Mouse (Mus musculus): ENCODE measurements around the gene Porcn. TPM values are rescaled to one million over a fixed set of nuclear protein-coding genes. Genes with fewer than 3 reads are reported as not detected.

The Porcn gene
- total and polyA plus RNA-seq, 3 experiments: 0.64 TPM; not detected in 2

GRCm38 (mm10) chrX:8217383-8217782 lies 11.1 kb upstream of the Porcn start:
- Histone ChIP-seq H3K9ac (ENCODE audit: insufficient read depth, low read depth) (no peak overlapping the region), H3K27me3 (replicated peaks) (no peaks in the 10 kb centered on the region), H3K9me3 (replicated peaks; ENCODE audit: low read length) (no peaks in the 10 kb centered on the region), H3K4me3 (replicated peaks in 1 of 3; ENCODE audit: low read depth in 2 of 3, low read length in 2 of 3, poor library complexity in 1 of 3) (no peak overlapping the region), H3K36me3 (replicated peaks in 1 of 2; ENCODE audit: control insufficient read depth in 1 of 2, insufficient read depth in 1 of 2, low read length in 1 of 2) (no peaks in the 10 kb centered on the region), H3K79me2 (replicated peaks; ENCODE audit: control insufficient read depth, extremely low read depth, insufficient read depth, poor library complexity, severe bottlenecking) (no peaks in the 10 kb centered on the region), H3K27ac (ENCODE audit: insufficient read depth, low read depth) (no peak overlapping the region), H3K4me2 (ENCODE audit: insufficient read depth, low read depth, poor library complexity, severe bottlenecking) (no peak overlapping the region), H3K4me1 (ENCODE audit: control insufficient read depth in 1 of 2, insufficient read depth in 2 of 2) (peaks cover 0 to 10% of the 10 kb centered on the region in 2 experiments; a peak in 3 of 4 replicates)
- no peak for DNase-seq (ENCODE audit: extremely low read depth)
- in situ Hi-C loops (cut with MboI; ENCODE audit: low pct_ligation_motif_present, low pct_unique_long_range_greater_than_20kb, low sequenced_read_pairs) (no loop called here), dilution Hi-C loops (cut with MboI; ENCODE audit: extremely low pct_ligation_motif_present, extremely low pct_unique_long_range_greater_than_20kb, low sequenced_read_pairs) (no loop called here)
- no peak for TF ChIP-seq EP300 (IDR thresholded peaks at IDR 0.05; ENCODE audit: low read length)
- TF ChIP-seq USF2 (conservative IDR thresholded peaks at IDR 0.05; ENCODE audit: low read depth, low read length): no peak
- TF ChIP-seq RCOR1 (conservative IDR thresholded peaks at IDR 0.05; ENCODE audit: low read depth, low read length): no peak

GRCm38 (mm10) chrX:8211490-8212207 lies 5.3 kb upstream of the Porcn start:
- Histone ChIP-seq H3K27me3 (replicated peaks) (peaks cover 7% of the 10 kb centered on the region), H3K27ac (ENCODE audit: insufficient read depth, low read depth) (no peak overlapping the region), H3K36me3 (replicated peaks in 1 of 2; ENCODE audit: control insufficient read depth in 1 of 2, insufficient read depth in 1 of 2, low read length in 1 of 2) (no peaks in the 10 kb centered on the region), H3K79me2 (replicated peaks; ENCODE audit: control insufficient read depth, extremely low read depth, insufficient read depth, poor library complexity, severe bottlenecking) (no peaks in the 10 kb centered on the region), H3K4me3 (replicated peaks in 1 of 3; ENCODE audit: low read depth in 2 of 3, low read length in 2 of 3, poor library complexity in 1 of 3) (no peak overlapping the region), H3K9me3 (replicated peaks; ENCODE audit: low read length) (no peaks in the 10 kb centered on the region), H3K4me2 (ENCODE audit: insufficient read depth, low read depth, poor library complexity, severe bottlenecking) (no peak overlapping the region), H3K9ac (ENCODE audit: insufficient read depth, low read depth) (no peak overlapping the region), H3K4me1 (ENCODE audit: control insufficient read depth in 1 of 2, insufficient read depth in 2 of 2) (no peaks in the 10 kb centered on the region)
- TF ChIP-seq ZMIZ1 (IDR thresholded peaks at IDR 0.05; ENCODE audit: low read depth, low read length): no peak
- no peak for TF ChIP-seq POLR2AphosphoS2 (IDR thresholded peaks at IDR 0.05; ENCODE audit: low read depth, low read length)
- TF ChIP-seq E2F4 (IDR thresholded peaks at IDR 0.05; ENCODE audit: insufficient replicate concordance, low read depth, low read length): no peak
- no peak for TF ChIP-seq ELF1 (IDR thresholded peaks at IDR 0.05; ENCODE audit: low read depth, low read length)
- no peak for TF ChIP-seq POLR2A (IDR thresholded peaks at IDR 0.05; ENCODE audit: low read depth, low read length)
- no peak for TF ChIP-seq MYC (IDR thresholded peaks at IDR 0.05; ENCODE audit: low read depth, low read length)
- no peak for TF ChIP-seq BHLHE40 (IDR thresholded peaks at IDR 0.05; ENCODE audit: low read depth, low read length)
- TF ChIP-seq PAX5 (IDR thresholded peaks at IDR 0.05; ENCODE audit: low read length): no peak
- no peak for TF ChIP-seq USF2 (conservative IDR thresholded peaks at IDR 0.05; ENCODE audit: low read depth, low read length)
- TF ChIP-seq MAFK (IDR thresholded peaks at IDR 0.05; ENCODE audit: insufficient replicate concordance, low read length): no peak
- no peak for TF ChIP-seq ETS1 (conservative IDR thresholded peaks at IDR 0.05; ENCODE audit: low read depth, low read length)
- TF ChIP-seq CHD2 (IDR thresholded peaks at IDR 0.05; ENCODE audit: low read length): no peak
- no peak for TF ChIP-seq MAZ (IDR thresholded peaks at IDR 0.05; ENCODE audit: low read depth, low read length)
- no peak for TF ChIP-seq NELFE (IDR thresholded peaks at IDR 0.05; ENCODE audit: low read depth, low read length)
- no peak for TF ChIP-seq KAT2A (IDR thresholded peaks at IDR 0.05; ENCODE audit: insufficient replicate concordance, low read length)
- TF ChIP-seq TBP (conservative IDR thresholded peaks at IDR 0.05; ENCODE audit: low read depth, low read length): no peak
- TF ChIP-seq RCOR1 (conservative IDR thresholded peaks at IDR 0.05; ENCODE audit: low read depth, low read length): no peak
- in situ Hi-C loops (cut with MboI; ENCODE audit: low pct_ligation_motif_present, low pct_unique_long_range_greater_than_20kb, low sequenced_read_pairs): no loop called here
- no peak for DNase-seq (ENCODE audit: extremely low read depth)
- dilution Hi-C loops (cut with MboI; ENCODE audit: extremely low pct_ligation_motif_present, extremely low pct_unique_long_range_greater_than_20kb, low sequenced_read_pairs): no loop called here

Measured in CH12.LX (cell line).